Comparison of ENCODE assay signal across 7 mouse cellular contexts in the genomic region with DNA sequence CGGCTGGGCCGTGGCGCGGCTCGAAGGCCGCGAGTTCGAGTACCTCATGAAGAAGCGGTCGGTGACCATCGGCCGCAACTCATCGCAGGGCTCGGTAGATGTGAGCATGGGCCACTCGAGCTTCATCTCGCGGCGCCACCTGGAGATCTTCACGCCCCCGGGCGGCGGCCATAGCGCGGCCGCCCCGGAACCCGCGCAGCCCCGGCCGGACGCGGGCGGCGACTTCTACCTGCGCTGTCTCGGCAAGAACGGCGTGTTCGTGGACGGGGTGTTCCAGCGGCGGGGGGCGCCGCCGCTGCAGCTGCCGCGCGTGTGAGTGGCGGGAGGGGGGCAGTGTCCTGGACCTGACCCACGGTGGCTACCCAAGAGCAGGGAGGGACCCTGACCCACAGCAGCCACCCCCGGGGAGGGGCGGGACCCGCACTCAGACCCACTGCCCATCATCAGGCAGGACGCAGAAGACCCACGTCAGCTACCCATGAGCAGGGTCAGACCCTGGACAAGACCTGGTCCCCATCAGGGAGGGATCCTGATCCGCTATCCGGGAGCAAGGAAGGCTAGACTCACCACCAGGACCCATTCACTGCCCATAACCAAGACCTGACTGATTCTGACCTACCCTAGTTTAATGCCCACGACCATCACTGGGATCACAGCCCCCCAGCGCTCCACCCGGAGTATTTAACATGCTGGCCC. TPM values are rescaled to one million over a fixed set of nuclear protein-coding genes. Genes with fewer than 3 reads are reported as not detected.
DNase-seq lines count a peak whose midpoint lies in the region; ATAC-seq and TF ChIP-seq lines count a peak whose summit lies in the region.

No protein-coding gene starts in this region.

- no peak for ATAC-seq in forebrain, embryonic 16.5 days
- peak; percentile 10; the same call in 1 of the 2 replicates for ATAC-seq in hindbrain, embryonic 14.5 days (ENCODE audit: low FRiP score)
- ATAC-seq in limb, embryonic 14.5 days (ENCODE audit: low FRiP score, low read depth) = peak; percentile 14; the same call in 1 of the 2 replicates
- ATAC-seq in midbrain, embryonic 12.5 days (ENCODE audit: low FRiP score, low read depth) = peak; percentile 38

- peak; percentile 37 for DNase-seq in Muller cell, postnatal 12 days (ENCODE audit: inconsistent ontology term)
- DNase-seq in cerebellum, adult 2 months = peak; percentile 50 to 55
- no peak for DNase-seq in hindbrain, embryonic 14.5 days (ENCODE audit: low spot score)
- no peak for DNase-seq in limb, embryonic 14.5 days (ENCODE audit: low spot score)
- DNase-seq in spleen, postnatal 10 days (ENCODE audit: low spot score in 2 of 2) = peak; percentile 60 to 66

- peak overlapping the region; percentile 89 for H3K4me2 ChIP-seq in forebrain, embryonic 16.5 days (ENCODE audit: low read length)
- H3K4me2 ChIP-seq in hindbrain, embryonic 14.5 days (replicated peaks) = peak overlapping the region; percentile 75
- H3K4me2 ChIP-seq in limb, embryonic 14.5 days (replicated peaks; ENCODE audit: low read depth, low read length, severe bottlenecking) = peak overlapping the region; percentile 70
- H3K4me2 ChIP-seq in midbrain, embryonic 12.5 days (replicated peaks) = peak overlapping the region; percentile 79

- H3K4me3 ChIP-seq in cerebellum, adult 2 months (replicated peaks; ENCODE audit: insufficient read depth, low read depth, low read length) = peak overlapping the region; percentile 68
- H3K4me3 ChIP-seq in forebrain, embryonic 16.5 days (replicated peaks; ENCODE audit: low read length) = peak overlapping the region; percentile 98
- H3K4me3 ChIP-seq in hindbrain, embryonic 14.5 days (replicated peaks; ENCODE audit: low read length) = peak overlapping the region; percentile 99
- peak overlapping the region; percentile 97 for H3K4me3 ChIP-seq in limb, embryonic 14.5 days (replicated peaks; ENCODE audit: low read length)
- peak overlapping the region; percentile 96 for H3K4me3 ChIP-seq in midbrain, embryonic 12.5 days

- TF ChIP-seq POLR2A in cerebellum, adult 2 months (IDR thresholded peaks at IDR 0.05; ENCODE audit: borderline replicate concordance, insufficient read depth, low read length) = no peak
- TF ChIP-seq POLR2A in limb, embryonic 14.5 days (IDR thresholded peaks at IDR 0.05; ENCODE audit: borderline replicate concordance, extremely low read depth, insufficient read depth, insufficient read length) = no peak

- no peak overlapping the region for H3K27ac ChIP-seq in cerebellum, adult 2 months (ENCODE audit: insufficient read depth, low read length)
- H3K27ac ChIP-seq in forebrain, embryonic 16.5 days (ENCODE audit: low read length) = peak overlapping the region; percentile 45
- H3K27ac ChIP-seq in hindbrain, embryonic 14.5 days = peak overlapping the region; percentile 96
- H3K27ac ChIP-seq in limb, embryonic 14.5 days (replicated peaks; ENCODE audit: low read depth, low read length) = peak overlapping the region; percentile 81
- H3K27ac ChIP-seq in midbrain, embryonic 12.5 days (replicated peaks) = peak overlapping the region; percentile 91

- H3K9me3 ChIP-seq in forebrain, embryonic 16.5 days (ENCODE audit: control insufficient read depth, low read length) = no peaks in the 10 kb centered on the region
- no peaks in the 10 kb centered on the region for H3K9me3 ChIP-seq in hindbrain, embryonic 14.5 days (ENCODE audit: control insufficient read depth, low read length)
- no peaks in the 10 kb centered on the region for H3K9me3 ChIP-seq in limb, embryonic 14.5 days (ENCODE audit: control insufficient read depth, low read length)
- no peaks in the 10 kb centered on the region for H3K9me3 ChIP-seq in midbrain, embryonic 12.5 days

- peak overlapping the region; percentile 98 for H3K9ac ChIP-seq in forebrain, embryonic 16.5 days (replicated peaks; ENCODE audit: low read depth, low read length)
- peak overlapping the region; percentile 98 for H3K9ac ChIP-seq in hindbrain, embryonic 14.5 days
- peak overlapping the region; percentile 94 for H3K9ac ChIP-seq in limb, embryonic 14.5 days (ENCODE audit: low read depth, low read length, severe bottlenecking)
- peak overlapping the region; percentile 99 for H3K9ac ChIP-seq in midbrain, embryonic 12.5 days (replicated peaks)

- TF ChIP-seq CTCF in cerebellum, adult 2 months (IDR thresholded peaks at IDR 0.05; ENCODE audit: borderline replicate concordance, insufficient read depth, low read depth, low read length) = no peak

- no peaks in the 10 kb centered on the region for H3K27me3 ChIP-seq in cerebellum, adult 2 months (ENCODE audit: control insufficient read depth, insufficient read depth, low read length)
- H3K27me3 ChIP-seq in forebrain, embryonic 16.5 days (replicated peaks; ENCODE audit: control insufficient read depth, insufficient read depth, low read length) = no peaks in the 10 kb centered on the region
- no peaks in the 10 kb centered on the region for H3K27me3 ChIP-seq in hindbrain, embryonic 14.5 days (ENCODE audit: control insufficient read depth, insufficient read depth, low read length)
- no peaks in the 10 kb centered on the region for H3K27me3 ChIP-seq in limb, embryonic 14.5 days (ENCODE audit: control insufficient read depth, insufficient read depth, low read length)
- H3K27me3 ChIP-seq in midbrain, embryonic 12.5 days = no peaks in the 10 kb centered on the region

- under 1% methylated on average over 59 of the region's 60 CpGs for WGBS in cerebellum, adult 2 months
- WGBS in forebrain, embryonic 16.5 days = under 1% methylated on average over 48 of the region's 60 CpGs
- under 1% methylated on average over 42 of the region's 60 CpGs for WGBS in hindbrain, embryonic 14.5 days
- under 1% methylated on average over 17 of the region's 60 CpGs for WGBS in limb, embryonic 14.5 days
- 0% methylated on average over 54 of the region's 60 CpGs for WGBS in midbrain, embryonic 12.5 days

- H3K4me1 ChIP-seq in cerebellum, adult 2 months (ENCODE audit: control insufficient read depth, insufficient read depth, low read length) = no peaks in the 10 kb centered on the region; the same call in 1 of the 2 replicates
- H3K4me1 ChIP-seq in forebrain, embryonic 16.5 days (replicated peaks; ENCODE audit: control insufficient read depth, insufficient read depth, low read length) = peaks cover 32% of the 10 kb centered on the region
- peaks cover 27% of the 10 kb centered on the region for H3K4me1 ChIP-seq in hindbrain, embryonic 14.5 days (replicated peaks; ENCODE audit: control insufficient read depth, insufficient read depth, low read length)
- peaks cover 12% of the 10 kb centered on the region for H3K4me1 ChIP-seq in limb, embryonic 14.5 days (ENCODE audit: control insufficient read depth, insufficient read depth, low read length)
- peaks cover 25% of the 10 kb centered on the region for H3K4me1 ChIP-seq in midbrain, embryonic 12.5 days

- peaks cover 23% of the 10 kb centered on the region for H3K36me3 ChIP-seq in forebrain, embryonic 16.5 days (ENCODE audit: control insufficient read depth, insufficient read depth)
- peaks cover 44% of the 10 kb centered on the region for H3K36me3 ChIP-seq in hindbrain, embryonic 14.5 days (replicated peaks; ENCODE audit: control insufficient read depth, insufficient read depth)
- H3K36me3 ChIP-seq in limb, embryonic 14.5 days (ENCODE audit: control insufficient read depth, insufficient read depth, low read length) = peaks cover 29% of the 10 kb centered on the region
- peaks cover 43% of the 10 kb centered on the region for H3K36me3 ChIP-seq in midbrain, embryonic 12.5 days

RNA-seq across cellular contexts. Expression of gene Foxk2, which starts 0.6 kb away (rescaled TPM):
- polyA plus RNA-seq in cerebellum, adult 2 months (2012; rRNA removed) = 44.7 and 47.1 TPM in 2 replicates
- 14.2 and 14.3 TPM in 2 replicates for polyA plus RNA-seq in forebrain, embryonic 16.5 days (2015; fragmentation: Nextera tagmentation; extraction: Ambion mirVana)
- polyA plus RNA-seq in hindbrain, embryonic 14.5 days (2014; fragmentation: Nextera tagmentation; extraction: Ambion mirVana) = 15.3 and 18.5 TPM in 2 replicates
- 43.7 and 54.2 TPM in 2 replicates for polyA plus RNA-seq in limb, embryonic 14.5 days (2012; rRNA removed)
- 11.1 and 13.7 TPM in 2 replicates for polyA plus RNA-seq in limb, embryonic 14.5 days (2014; fragmentation: Nextera tagmentation; extraction: Ambion mirVana)
- 11.2 and 11.7 TPM in 2 replicates for polyA plus RNA-seq in midbrain, embryonic 12.5 days (2016; fragmentation: Nextera tagmentation; extraction: Ambion mirVana)

RNA-seq across cellular contexts. Expression of gene Narf, which starts 23.3 kb away (rescaled TPM):
- 60.4 and 68.9 TPM in 2 replicates for polyA plus RNA-seq in cerebellum, adult 2 months (2012; rRNA removed)
- polyA plus RNA-seq in forebrain, embryonic 16.5 days (2015; fragmentation: Nextera tagmentation; extraction: Ambion mirVana) = 108 and 114 TPM in 2 replicates
- polyA plus RNA-seq in hindbrain, embryonic 14.5 days (2014; fragmentation: Nextera tagmentation; extraction: Ambion mirVana) = 79.6 and 86.0 TPM in 2 replicates
- 44.1 and 52.3 TPM in 2 replicates for polyA plus RNA-seq in limb, embryonic 14.5 days (2012; rRNA removed)
- 49.4 and 58.5 TPM in 2 replicates for polyA plus RNA-seq in limb, embryonic 14.5 days (2014; fragmentation: Nextera tagmentation; extraction: Ambion mirVana)
- polyA plus RNA-seq in midbrain, embryonic 12.5 days (2016; fragmentation: Nextera tagmentation; extraction: Ambion mirVana) = 78.7 and 84.5 TPM in 2 replicates

RNA-seq across cellular contexts. Expression of gene Cybc1, which starts 31.2 kb away (rescaled TPM):
- 36.2 and 37.4 TPM in 2 replicates for polyA plus RNA-seq in cerebellum, adult 2 months (2012; rRNA removed)
- polyA plus RNA-seq in forebrain, embryonic 16.5 days (2015; fragmentation: Nextera tagmentation; extraction: Ambion mirVana) = 44.2 and 47.4 TPM in 2 replicates
- polyA plus RNA-seq in hindbrain, embryonic 14.5 days (2014; fragmentation: Nextera tagmentation; extraction: Ambion mirVana) = 36.3 and 37.5 TPM in 2 replicates
- 47.1 and 50.4 TPM in 2 replicates for polyA plus RNA-seq in limb, embryonic 14.5 days (2012; rRNA removed)
- polyA plus RNA-seq in limb, embryonic 14.5 days (2014; fragmentation: Nextera tagmentation; extraction: Ambion mirVana) = 41.3 and 49.6 TPM in 2 replicates
- polyA plus RNA-seq in midbrain, embryonic 12.5 days (2016; fragmentation: Nextera tagmentation; extraction: Ambion mirVana) = 38.8 and 41.1 TPM in 2 replicates

RNA-seq across cellular contexts. Expression of gene Ogfod3, which starts 55.8 kb away (rescaled TPM):
- 11.4 and 12.0 TPM in 2 replicates for polyA plus RNA-seq in cerebellum, adult 2 months (2012; rRNA removed)
- polyA plus RNA-seq in forebrain, embryonic 16.5 days (2015; fragmentation: Nextera tagmentation; extraction: Ambion mirVana) = 14.8 and 15.3 TPM in 2 replicates
- 30.3 and 31.1 TPM in 2 replicates for polyA plus RNA-seq in hindbrain, embryonic 14.5 days (2014; fragmentation: Nextera tagmentation; extraction: Ambion mirVana)
- polyA plus RNA-seq in limb, embryonic 14.5 days (2012; rRNA removed) = 12.5 and 12.7 TPM in 2 replicates
- polyA plus RNA-seq in limb, embryonic 14.5 days (2014; fragmentation: Nextera tagmentation; extraction: Ambion mirVana) = 21.8 and 22.4 TPM in 2 replicates
- 17.3 and 18.5 TPM in 2 replicates for polyA plus RNA-seq in midbrain, embryonic 12.5 days (2016; fragmentation: Nextera tagmentation; extraction: Ambion mirVana)

RNA-seq across cellular contexts. Expression of gene Hexdc, which starts 56.1 kb away (rescaled TPM):
- polyA plus RNA-seq in cerebellum, adult 2 months (2012; rRNA removed) = 54.1 and 61.0 TPM in 2 replicates
- 14.8 and 22.9 TPM in 2 replicates for polyA plus RNA-seq in forebrain, embryonic 16.5 days (2015; fragmentation: Nextera tagmentation; extraction: Ambion mirVana)
- polyA plus RNA-seq in hindbrain, embryonic 14.5 days (2014; fragmentation: Nextera tagmentation; extraction: Ambion mirVana) = 23.2 and 27.5 TPM in 2 replicates
- 45.5 and 52.2 TPM in 2 replicates for polyA plus RNA-seq in limb, embryonic 14.5 days (2012; rRNA removed)
- 8.4 and 12.5 TPM in 2 replicates for polyA plus RNA-seq in limb, embryonic 14.5 days (2014; fragmentation: Nextera tagmentation; extraction: Ambion mirVana)
- 11.6 and 11.9 TPM in 2 replicates for polyA plus RNA-seq in midbrain, embryonic 12.5 days (2016; fragmentation: Nextera tagmentation; extraction: Ambion mirVana)

Comparison
In these comparisons a context has a peak if more than half of its experiments do, and no peak if none do; other contexts are left out.
1. DNase-seq: peak in Muller cell, postnatal 12 days (single experiment), cerebellum, adult 2 months (2 of 2) and spleen, postnatal 10 days (2 of 2); none in hindbrain, embryonic 14.5 days (single experiment) and limb, embryonic 14.5 days (single experiment).
2. Peak in every context shown above with its lines, with median percentiles within 50 percentile points of each other: H3K4me3 ChIP-seq, H3K4me2 ChIP-seq and H3K9ac ChIP-seq.